15 mouse cellular contexts compared by ENCODE assay signal in genomic region chr5:105714446-105714845, GRCm38 (mm10). TPM values are rescaled to one million over a fixed set of nuclear protein-coding genes. Genes with fewer than 3 reads are reported as not detected.
DNase-seq lines count a peak whose midpoint lies in the region; ATAC-seq and TF ChIP-seq lines count a peak whose summit lies in the region.
"Had no signal": no experiment of that assay in that cellular context is flagged by ENCODE, and none has a peak within 500 bp of the region (broad histone marks: within the 10 kb centered on the region; RNA-seq: fewer than 3 reads in every experiment).

No protein-coding gene starts in this region.

- no peak for TF ChIP-seq CTCF in testis, adult 2 months (IDR thresholded peaks at IDR 0.05; ENCODE audit: control insufficient read depth, insufficient read depth, insufficient replicate concordance, low read depth, low read length)
- no peak for TF ChIP-seq CTCF in kidney, postnatal 0 days (IDR thresholded peaks at IDR 0.05; ENCODE audit: low read depth)

- H3K4me2 ChIP-seq in kidney, postnatal 0 days (ENCODE audit: low read length), result no peak overlapping the region
- H3K4me2 ChIP-seq: midbrain, embryonic 13.5 days had no signal

- H3K9me3 ChIP-seq in kidney, postnatal 0 days (replicated peaks; ENCODE audit: low read length), result no peaks in the 10 kb centered on the region
- H3K9me3 ChIP-seq: midbrain, embryonic 13.5 days had no signal

- H3K9ac ChIP-seq in kidney, postnatal 0 days (ENCODE audit: low read depth, low read length), result no peak overlapping the region
- H3K9ac ChIP-seq: forebrain, postnatal 0 days; liver, postnatal 0 days; midbrain, embryonic 13.5 days had no signal

- H3K4me1 ChIP-seq in testis, adult 2 months (ENCODE audit: control insufficient read depth, insufficient read depth, low read length), result peaks cover 3% of the 10 kb centered on the region
- peaks cover 34% of the 10 kb centered on the region for H3K4me1 ChIP-seq in kidney, postnatal 0 days (replicated peaks; ENCODE audit: insufficient read depth, low read length)

- WGBS in kidney, postnatal 0 days, result 77% methylated on average over 6 of the region's 6 CpGs

- TF ChIP-seq POLR2A in testis, adult 2 months (IDR thresholded peaks at IDR 0.05; ENCODE audit: control insufficient read depth, low read depth, low read length), result no peak

- no peaks in the 10 kb centered on the region for H3K36me3 ChIP-seq in testis, adult 2 months (ENCODE audit: control insufficient read depth, insufficient read depth, low read length)
- no peaks in the 10 kb centered on the region for H3K36me3 ChIP-seq in kidney, postnatal 0 days (ENCODE audit: insufficient read depth, low read length)
- H3K36me3 ChIP-seq: midbrain, embryonic 13.5 days had no signal

- peak; percentile 71 for DNase-seq in kidney, adult 11 months
- no peak for DNase-seq in kidney, postnatal 4 days
- no peak for DNase-seq in testis, postnatal 10 days (ENCODE audit: low spot score)
- DNase-seq in kidney, postnatal 0 days (ENCODE audit: low spot score), result no peak
- no peak for DNase-seq in urinary bladder, postnatal 14 days (ENCODE audit: low spot score)
- no peak for DNase-seq in cerebellum, adult 9-11 months
- DNase-seq: cerebellum, adult 2 months; forebrain, postnatal 0 days; gastrocnemius, adult 2 months; heart, postnatal 10 days; liver, postnatal 0 days; thymus, adult 2 months had no signal

- no peaks in the 10 kb centered on the region for H3K27me3 ChIP-seq in testis, adult 2 months (ENCODE audit: control insufficient read depth, insufficient read depth, low read length)
- H3K27me3 ChIP-seq in kidney, postnatal 0 days (ENCODE audit: insufficient read depth, low read length), result no peaks in the 10 kb centered on the region
- H3K27me3 ChIP-seq: midbrain, embryonic 13.5 days had no signal

- H3K4me3 ChIP-seq in testis, adult 2 months (ENCODE audit: control insufficient read depth, low read depth, low read length), result no peak overlapping the region
- H3K4me3 ChIP-seq in kidney, postnatal 0 days (replicated peaks; ENCODE audit: low read depth, low read length), result no peak overlapping the region
- H3K4me3 ChIP-seq: gastrocnemius, adult 2 months; midbrain, embryonic 13.5 days had no signal

- peak overlapping the region; percentile 46 for H3K27ac ChIP-seq in testis, adult 2 months (ENCODE audit: control insufficient read depth, insufficient read depth, low read depth, low read length)
- H3K27ac ChIP-seq in kidney, postnatal 0 days, result peak overlapping the region; percentile 55; the same call in 1 of the 2 replicates
- H3K27ac ChIP-seq: gastrocnemius, adult 2 months had no signal

- no peak for ATAC-seq in kidney, postnatal 0 days (replicated peaks; ENCODE audit: low FRiP score, low read depth)
- ATAC-seq: activated CD4-positive, CD25-positive, alpha-beta regulatory T cell, adult 4 months; forebrain, postnatal 0 days; liver, postnatal 0 days; midbrain, embryonic 13.5 days had no signal

RNA-seq across cellular contexts. Expression of gene Lrrc8d, which starts 14.7 kb away (rescaled TPM):
- polyA plus RNA-seq in testis, adult 2 months (2012; rRNA removed), result 2.2 and 4.8 TPM in 2 replicates
- polyA plus RNA-seq in kidney, postnatal 0 days (2015; fragmentation: Nextera tagmentation; extraction: Ambion mirVana), result 32.5 and 34.6 TPM in 2 replicates
